Mouse (Mus musculus) midbrain, embryonic 13.5 days (tissue): ENCODE measurements around the gene Pm20d1. TPM values are rescaled to one million over a fixed set of nuclear protein-coding genes. Genes with fewer than 3 reads are reported as not detected.

ENCODE experiments used
- polyA plus RNA-seq: library from polyadenylated mRNA; unstranded; fragments of >200 nt; fragmentation: Nextera tagmentation; extraction: Ambion mirVana; gene quantifications from 2 replicates; pipeline ENCODE4 v1.2.1, GENCODE M21; 2015

Pm20d1 gene
- polyA plus RNA-seq, 1 experiment from 2014 or later = 0.74 TPM

Other genes with a start within 250 kb of the Pm20d1 start
- gene Avpr1b, start 198.1 kb upstream of the Pm20d1 start, polyA plus RNA-seq = not detected in 2 replicates
- not detected in 2 replicates for gene Ctse, start 159.1 kb upstream of the Pm20d1 start, polyA plus RNA-seq
- 0.63 and 1.1 TPM in 2 replicates for gene Rab7b, start 108.7 kb upstream of the Pm20d1 start, polyA plus RNA-seq
- gene Slc26a9, start 53.4 kb upstream of the Pm20d1 start, polyA plus RNA-seq = 0.03 TPM in 1 of 2 replicates, not detected in the other
- 14.1 and 14.4 TPM in 2 replicates for gene Slc41a1, start 30.1 kb downstream of the Pm20d1 start, polyA plus RNA-seq
- gene Rab29, start 69.8 kb downstream of the Pm20d1 start, polyA plus RNA-seq = 7.7 and 7.8 TPM in 2 replicates
- gene Nucks1, start 113.2 kb downstream of the Pm20d1 start, polyA plus RNA-seq = 60.4 and 69.2 TPM in 2 replicates
- gene Slc45a3, start 165.6 kb downstream of the Pm20d1 start, polyA plus RNA-seq = 9.5 and 12.9 TPM in 2 replicates
- gene Elk4, start 210.2 kb downstream of the Pm20d1 start, polyA plus RNA-seq = 10.9 and 12.6 TPM in 2 replicates